Mouse (Mus musculus): ENCODE results near the gene Sprr2a1. TPM values are rescaled to one million over a fixed set of nuclear protein-coding genes. Genes with fewer than 3 reads are reported as not detected.
"Not testable (repeated sequence)": the region's sequence is repeated elsewhere in the genome, so short reads cannot be mapped to it uniquely, and the experiment has no call there.

The Sprr2a1 gene
- polyA plus RNA-seq (2012; rRNA removed): 200 and 292 TPM in 2 replicates

DNA sequence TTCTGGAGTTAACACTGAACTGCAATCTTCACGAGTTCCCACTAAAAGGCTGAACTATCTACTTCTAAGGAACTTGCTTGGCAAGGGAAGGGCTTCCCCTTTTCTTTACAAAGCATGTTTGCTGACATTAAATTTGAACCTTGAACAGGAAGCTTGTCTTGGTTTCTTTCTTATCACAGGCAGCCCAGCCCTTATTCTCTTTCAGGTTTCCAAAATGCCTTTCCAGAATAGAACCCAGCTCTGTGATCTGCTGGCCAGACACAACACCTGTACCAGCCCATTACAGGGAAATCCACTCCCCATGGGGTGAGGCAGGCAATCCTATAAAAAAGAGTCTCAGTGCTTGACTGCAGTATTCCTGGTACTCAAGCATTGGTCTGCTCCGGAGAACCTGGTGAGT, at the start of gene Sprr2a1, which contains the start of gene Sprr2a2:
Gene Sprr2a1 (plus strand): TSS at position 231 of the 400 bp plus-strand sequence.
Gene Sprr2a2 (plus strand): TSS at position 352 of the 400 bp plus-strand sequence.
- not testable (repeated sequence) for DNase-seq (ENCODE audit: low spot score)

GRCm38 (mm10) chr3:92169847-92170246, 45.8 kb upstream of the Sprr2a1 start:
- DNase-seq (ENCODE audit: low spot score): no peak

GRCm38 (mm10) chr3:92176880-92177279, 38.7 kb upstream of the Sprr2a1 start:
- no peak for DNase-seq (ENCODE audit: low spot score)

DNA sequence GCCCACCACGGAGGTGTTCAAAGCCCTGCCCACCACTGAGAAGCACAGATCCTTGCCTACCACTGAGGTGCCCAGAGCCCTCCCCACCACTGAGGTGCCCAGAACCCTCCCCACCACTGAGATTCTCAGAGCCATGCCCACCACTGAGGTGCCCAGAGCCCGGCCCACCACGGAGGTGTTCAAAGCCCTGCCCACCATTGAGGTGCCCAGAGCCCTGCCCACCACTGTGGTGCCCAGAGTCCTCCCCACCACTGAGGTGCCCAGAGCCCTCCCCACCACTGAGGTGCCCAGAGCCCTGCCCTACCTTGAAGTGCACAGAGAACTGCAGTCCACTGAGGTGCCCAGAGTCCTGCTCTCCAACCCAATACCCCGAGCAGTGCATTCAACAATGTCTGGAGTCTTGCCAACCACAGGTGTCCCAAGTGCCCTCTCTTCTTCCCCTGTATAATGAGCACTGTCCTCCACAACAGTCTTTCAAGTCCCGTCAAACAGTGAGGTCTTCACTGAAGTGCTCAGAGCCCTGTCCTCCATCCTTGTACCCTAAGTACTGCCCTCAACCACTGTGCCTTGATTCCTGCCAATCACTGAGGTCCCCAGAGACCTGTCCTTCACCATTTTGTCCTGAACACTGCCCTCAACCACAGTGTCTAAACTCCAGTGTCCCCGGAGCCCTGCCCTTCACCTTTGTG, 19.9 kb upstream of the Sprr2a1 start:
- no peak for DNase-seq (ENCODE audit: low spot score)

DNA sequence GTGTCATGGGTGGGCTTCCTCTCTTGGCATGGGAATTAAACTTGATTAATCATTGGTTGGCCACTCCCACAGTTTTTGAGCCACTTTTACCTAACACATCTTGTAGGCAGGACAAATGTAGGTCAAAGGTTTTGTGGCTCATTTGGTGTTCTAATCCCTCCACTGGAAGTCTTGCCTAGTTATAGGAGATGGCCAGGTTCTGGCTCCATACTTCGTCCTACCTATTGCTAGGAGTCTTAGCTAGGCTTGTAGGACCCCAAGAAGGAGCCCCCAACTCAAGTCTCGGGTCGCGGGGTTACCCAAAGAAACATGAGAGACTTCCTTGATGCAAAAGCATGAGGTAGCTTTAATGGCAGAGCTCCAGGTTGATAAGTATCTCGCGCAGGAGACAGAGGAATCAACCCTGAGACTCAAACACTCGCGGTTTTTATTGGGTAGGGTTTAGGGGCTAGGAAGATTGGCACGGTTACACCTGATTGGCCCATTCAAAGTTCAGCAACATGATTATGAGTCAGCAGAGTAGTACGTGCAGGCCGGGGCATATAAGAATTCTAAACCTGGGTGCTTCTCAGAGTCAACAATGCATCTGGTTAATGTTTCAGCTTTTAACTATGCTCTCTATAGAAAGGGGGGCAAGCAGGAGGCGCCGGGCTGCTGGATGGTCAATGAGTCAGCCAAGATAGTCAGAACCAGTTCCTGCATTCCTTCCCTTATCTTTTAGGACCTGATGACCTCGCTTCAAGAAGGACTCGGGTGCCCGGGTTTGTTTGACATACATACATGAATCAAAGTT, 4.3 kb upstream of the Sprr2a1 start:
- DNase-seq (ENCODE audit: low spot score): not testable (repeated sequence)

GRCm38 (mm10) chr3:92212059-92212458, 3.5 kb upstream of the Sprr2a1 start:
- DNase-seq (ENCODE audit: low spot score): not testable (repeated sequence)

DNA sequence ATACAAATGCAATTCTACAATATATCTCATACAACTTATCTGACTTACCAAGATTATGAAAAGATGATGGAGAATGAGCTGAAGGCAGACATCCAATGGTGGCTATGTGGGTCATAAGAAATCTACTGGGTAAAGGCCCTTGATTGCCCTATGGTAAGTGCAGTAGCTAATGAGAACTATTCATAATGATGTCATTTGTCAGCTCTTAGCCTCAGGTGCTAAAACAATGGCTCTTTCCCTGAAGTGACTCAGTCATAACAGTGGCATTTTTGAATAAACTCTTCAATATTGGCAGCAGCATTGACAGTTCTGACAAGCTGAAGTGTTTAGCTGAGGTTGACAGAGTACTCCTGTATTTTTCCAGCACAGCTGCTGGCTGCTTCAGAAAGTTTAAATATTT, 1.9 kb upstream of the Sprr2a1 start:
- not testable (repeated sequence) for DNase-seq (ENCODE audit: low spot score)

DNA sequence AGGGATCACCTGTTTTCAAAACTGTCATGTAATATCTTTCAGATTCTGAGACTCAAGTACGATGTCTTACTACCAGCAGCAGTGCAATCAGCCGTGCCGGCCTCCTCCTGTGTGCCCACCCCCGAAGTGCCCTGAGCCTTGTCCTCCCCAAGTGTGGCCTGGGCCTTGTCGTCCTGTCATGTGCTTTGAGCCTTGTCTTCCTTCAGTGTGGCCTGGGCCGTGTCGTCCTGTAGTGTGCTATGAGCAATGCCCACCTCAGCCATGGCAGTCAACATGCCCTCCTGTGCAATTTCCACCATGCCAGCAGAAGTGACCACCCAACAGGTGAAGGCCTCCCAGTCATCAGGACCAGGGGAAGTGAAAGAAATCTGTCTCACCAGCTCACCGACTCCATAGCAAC, 3.4 kb downstream of the Sprr2a1 start:
- not testable (repeated sequence) for DNase-seq (ENCODE audit: low spot score)

GRCm38 (mm10) chr3:92223708-92224107, 8.1 kb downstream of the Sprr2a1 start:
- not testable (repeated sequence) for DNase-seq (ENCODE audit: low spot score)

DNA sequence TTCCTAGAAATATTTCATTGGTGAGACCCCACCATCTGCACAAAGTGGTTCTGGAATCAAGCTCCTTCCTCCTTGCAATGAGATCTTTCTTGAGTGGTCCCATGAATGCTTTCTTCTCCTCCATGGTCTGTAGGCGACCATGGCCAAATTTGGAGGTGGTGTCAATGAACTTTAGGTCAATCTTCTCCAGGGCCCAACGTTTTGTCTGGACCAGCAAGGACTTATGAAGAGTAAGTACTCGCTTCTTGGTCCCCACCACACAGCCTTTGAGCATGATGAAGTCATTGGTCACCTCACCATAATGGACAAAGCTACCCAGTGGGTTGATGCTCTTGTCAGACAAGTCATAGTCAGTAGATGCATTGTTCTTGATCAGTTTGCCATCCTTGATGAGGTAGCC, 11.8 kb downstream of the Sprr2a1 start:
- DNase-seq (ENCODE audit: low spot score): peak; percentile 18

DNA sequence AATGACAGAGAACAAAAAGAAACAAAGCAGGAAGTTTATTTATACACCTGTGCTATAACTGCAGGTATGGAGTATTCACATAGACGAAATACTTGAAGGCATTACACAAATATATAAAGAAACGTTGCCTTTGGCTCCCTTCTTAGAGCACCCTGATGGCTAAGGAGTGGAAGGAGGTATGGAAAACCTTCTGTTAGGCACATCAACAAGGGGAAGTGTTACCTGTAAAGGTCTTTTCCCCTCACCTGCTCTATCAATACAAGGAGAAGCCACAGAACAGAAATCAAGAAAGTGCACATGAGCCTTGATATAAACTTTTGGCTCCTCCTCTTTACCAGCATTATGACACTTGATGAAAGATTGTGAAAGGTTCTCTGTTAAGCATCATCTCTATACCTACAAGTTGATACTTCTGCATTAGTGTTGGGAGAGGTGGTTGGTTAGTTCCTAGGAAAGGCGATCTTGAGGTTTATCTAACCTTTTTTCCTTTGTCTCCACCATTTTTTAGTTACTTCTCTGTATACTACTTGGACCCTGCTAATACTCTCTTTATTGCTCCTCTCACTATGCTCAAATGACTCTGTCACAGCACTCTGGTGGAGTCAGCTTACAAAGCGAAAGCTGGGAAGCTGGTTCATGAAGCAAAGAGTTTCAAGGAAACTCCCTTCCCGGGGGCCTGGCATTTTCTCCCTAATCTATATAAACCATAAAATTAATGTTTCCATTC, 21.0 kb downstream of the Sprr2a1 start:
- DNase-seq (ENCODE audit: low spot score): not testable (repeated sequence)

- DNase-seq (ENCODE audit: low spot score): not testable (repeated sequence)
Observed at GRCm38 (mm10) chr3:92238736-92239135, 23.1 kb downstream of the Sprr2a1 start.

- not testable (repeated sequence) for DNase-seq (ENCODE audit: low spot score)
Observed at GRCm38 (mm10) chr3:92239197-92239596, 23.6 kb downstream of the Sprr2a1 start.

- not testable (repeated sequence) for DNase-seq (ENCODE audit: low spot score)
Observed at GRCm38 (mm10) chr3:92244833-92245232, 29.2 kb downstream of the Sprr2a1 start.

- not testable (repeated sequence) for DNase-seq (ENCODE audit: low spot score)
Observed at GRCm38 (mm10) chr3:92246245-92246644, 30.6 kb downstream of the Sprr2a1 start.

DNA sequence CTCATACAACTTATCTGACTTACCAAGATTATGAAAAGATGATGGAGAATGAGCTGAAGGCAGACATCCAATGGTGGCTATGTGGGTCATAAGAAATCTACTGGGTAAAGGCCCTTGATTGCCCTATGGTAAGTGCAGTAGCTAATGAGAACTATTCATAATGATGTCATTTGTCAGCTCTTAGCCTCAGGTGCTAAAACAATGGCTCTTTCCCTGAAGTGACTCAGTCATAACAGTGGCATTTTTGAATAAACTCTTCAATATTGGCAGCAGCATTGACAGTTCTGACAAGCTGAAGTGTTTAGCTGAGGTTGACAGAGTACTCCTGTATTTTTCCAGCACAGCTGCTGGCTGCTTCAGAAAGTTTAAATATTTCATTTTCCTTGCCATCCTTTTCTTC, 32.9 kb downstream of the Sprr2a1 start:
- not testable (repeated sequence) for DNase-seq (ENCODE audit: low spot score)

DNA sequence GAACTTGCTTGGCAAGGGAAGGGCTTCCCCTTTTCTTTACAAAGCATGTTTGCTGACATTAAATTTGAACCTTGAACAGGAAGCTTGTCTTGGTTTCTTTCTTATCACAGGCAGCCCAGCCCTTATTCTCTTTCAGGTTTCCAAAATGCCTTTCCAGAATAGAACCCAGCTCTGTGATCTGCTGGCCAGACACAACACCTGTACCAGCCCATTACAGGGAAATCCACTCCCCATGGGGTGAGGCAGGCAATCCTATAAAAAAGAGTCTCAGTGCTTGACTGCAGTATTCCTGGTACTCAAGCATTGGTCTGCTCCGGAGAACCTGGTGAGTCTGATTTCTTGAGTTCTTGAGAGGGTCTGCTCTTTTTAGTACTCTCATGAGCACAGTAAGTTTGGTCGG, 34.9 kb downstream of the Sprr2a1 start:
- DNase-seq (ENCODE audit: low spot score): not testable (repeated sequence)

GRCm38 (mm10) chr3:92253860-92254259, 38.3 kb downstream of the Sprr2a1 start:
- DNase-seq (ENCODE audit: low spot score): not testable (repeated sequence)

GRCm38 (mm10) chr3:92258526-92258925, 42.9 kb downstream of the Sprr2a1 start:
- DNase-seq (ENCODE audit: low spot score): not testable (repeated sequence)

GRCm38 (mm10) chr3:92263462-92263861, 47.9 kb downstream of the Sprr2a1 start:
- not testable (repeated sequence) for DNase-seq (ENCODE audit: low spot score)
